Mouse (Mus musculus) intestine, postnatal 0 days (tissue): ENCODE results near the gene Satb2. TPM values are rescaled to one million over a fixed set of nuclear protein-coding genes. Genes with fewer than 3 reads are reported as not detected.

Source experiments
- ATAC-seq: fragments of 200-750 bp; cut with Nextera tagmentation; 2 replicates; pipeline ENCODE4 v1.8.0; 2017; ENCODE audit warnings: mild to moderate bottlenecking, moderate TSS enrichment, moderate library complexity
- H3K27ac ChIP-seq: fragments of 300-500 bp; sonication (generic); 2 replicates; pipeline ENCODE4 v1.5.1; 2014; ENCODE audit warnings: mild to moderate bottlenecking, low read depth, low read length, moderate library complexity
- H3K27me3 ChIP-seq: fragments of 300-500 bp; sonication (generic); replicated peaks from 2 replicates; pipeline ENCODE4 v1.6.1; 2014; ENCODE audit warnings: low read length, mixed read lengths; ENCODE audit not compliant: control insufficient read depth, insufficient read depth
- H3K36me3 ChIP-seq: fragments of 300-500 bp; sonication (generic); 2 replicates; pipeline ENCODE4 v1.6.1; 2014; ENCODE audit warnings: mild to moderate bottlenecking, moderate library complexity; ENCODE audit not compliant: control insufficient read depth, insufficient read depth
- H3K4me1 ChIP-seq: fragments of 300-500 bp; sonication (generic); replicated peaks from 2 replicates; pipeline ENCODE4 v1.6.1; 2014; ENCODE audit warnings: antibody characterized with exemption, low read length, mixed read lengths; ENCODE audit not compliant: control insufficient read depth, insufficient read depth
- H3K4me2 ChIP-seq: fragments of 300-500 bp; sonication (generic); replicated peaks from 2 replicates; pipeline ENCODE4 v1.6.1; 2014; ENCODE audit warnings: low read depth, mild to moderate bottlenecking, moderate library complexity
- H3K4me3 ChIP-seq: fragments of 300-500 bp; sonication (generic); 2 replicates; pipeline ENCODE4 v1.5.1; 2014; ENCODE audit warnings: low read depth, low read length
- H3K9ac ChIP-seq: fragments of 300-500 bp; sonication (generic); 2 replicates; pipeline ENCODE4 v1.6.1; 2014; ENCODE audit warnings: mild to moderate bottlenecking, low read depth, low read length
- H3K9me3 ChIP-seq: fragments of 300-500 bp; sonication (generic); 2 replicates; pipeline ENCODE4 v1.6.1; 2016; ENCODE audit warnings: mixed run types; ENCODE audit not compliant: control insufficient read depth
- CTCF ChIP-seq: sonication (generic); IDR thresholded peaks from 2 replicates; pipeline ENCODE4 v1.5.1; 2016; ENCODE audit warnings: low read depth, mild to moderate bottlenecking, control low read depth, antibody characterized with exemption, moderate library complexity
- WGBS: fragments of 180-500 bp; shearing (Covaris S2); extraction: QIAGEN DNeasy Blood & Tissue Kit; methylation state at CpG from one replicate; pipeline ENCODE4 v1.1.7; 2014; 5-methylcytosine and 5-hydroxymethylcytosine counted together
- polyA plus RNA-seq: library from polyadenylated mRNA; unstranded; fragments of >200 nt; fragmentation: Nextera tagmentation; extraction: Ambion mirVana; gene quantifications from 2 replicates; pipeline ENCODE4 v1.2.1, GENCODE M21; 2015

Gene Satb2
- polyA plus RNA-seq, 1 experiment from 2014 or later: 2.4 TPM

GRCm38 (mm10) chr1:56984483-56984810 lies 6.0 kb upstream of the Satb2 start:
- ATAC-seq: no peak
- Histone ChIP-seq H3K4me2 (no peak overlapping the region), H3K27me3 (peaks cover 53% of the 10 kb centered on the region), H3K9ac (no peak overlapping the region), H3K27ac (no peak overlapping the region), H3K9me3 (no peaks in the 10 kb centered on the region), H3K4me3 (no peak overlapping the region), H3K36me3 (no peaks in the 10 kb centered on the region), H3K4me1 (no peaks in the 10 kb centered on the region)
- TF ChIP-seq CTCF: no peak
- whole genome bisulfite sequencing: 27% methylated on average over 14 of the region's 14 CpGs

GRCm38 (mm10) chr1:56983771-56984482 lies 5.5 kb upstream of the Satb2 start:
- WGBS: 24% methylated on average over 25 of the region's 25 CpGs
- no peak for ATAC-seq
- no peak overlapping the region for H3K9ac ChIP-seq
- H3K36me3 ChIP-seq: no peaks in the 10 kb centered on the region
- no peak overlapping the region; the same call in 1 of the 2 replicates for H3K4me2 ChIP-seq
- no peaks in the 10 kb centered on the region for H3K9me3 ChIP-seq
- peaks cover 54% of the 10 kb centered on the region for H3K27me3 ChIP-seq
- no peaks in the 10 kb centered on the region for H3K4me1 ChIP-seq
- TF ChIP-seq CTCF: no peak
- no peak overlapping the region for H3K27ac ChIP-seq
- no peak overlapping the region for H3K4me3 ChIP-seq

GRCm38 (mm10) chr1:56983100-56983590 lies 4.7 kb upstream of the Satb2 start:
- H3K9ac ChIP-seq: no peak overlapping the region
- WGBS: 22% methylated on average over 8 of the region's 8 CpGs
- ATAC-seq: no peak
- no peaks in the 10 kb centered on the region for H3K9me3 ChIP-seq
- H3K4me3 ChIP-seq: no peak overlapping the region
- H3K27ac ChIP-seq: no peak overlapping the region
- TF ChIP-seq CTCF: no peak
- H3K27me3 ChIP-seq: peaks cover 57% of the 10 kb centered on the region
- no peaks in the 10 kb centered on the region for H3K4me1 ChIP-seq
- H3K4me2 ChIP-seq: no peak overlapping the region
- no peaks in the 10 kb centered on the region for H3K36me3 ChIP-seq

GRCm38 (mm10) chr1:56982631-56983030 lies 4.2 kb upstream of the Satb2 start:
- no peaks in the 10 kb centered on the region for H3K9me3 ChIP-seq
- H3K36me3 ChIP-seq: no peaks in the 10 kb centered on the region
- 32% methylated on average over 8 of the region's 8 CpGs for WGBS
- no peak overlapping the region for H3K9ac ChIP-seq
- TF ChIP-seq CTCF: no peak
- H3K27me3 ChIP-seq: peaks cover 62% of the 10 kb centered on the region
- no peak for ATAC-seq
- H3K27ac ChIP-seq: no peak overlapping the region
- H3K4me1 ChIP-seq: no peaks in the 10 kb centered on the region
- no peak overlapping the region for H3K4me3 ChIP-seq
- no peak overlapping the region for H3K4me2 ChIP-seq

GRCm38 (mm10) chr1:56981947-56982555 lies 3.6 kb upstream of the Satb2 start:
- no peak for ATAC-seq
- Histone ChIP-seq H3K27me3 (peaks cover 68% of the 10 kb centered on the region), H3K4me3 (no peak overlapping the region), H3K9me3 (no peaks in the 10 kb centered on the region), H3K36me3 (no peaks in the 10 kb centered on the region), H3K27ac (no peak overlapping the region), H3K4me1 (no peaks in the 10 kb centered on the region), H3K9ac (no peak overlapping the region), H3K4me2 (no peak overlapping the region)
- 30% methylated on average over 11 of the region's 11 CpGs for WGBS
- no peak for TF ChIP-seq CTCF

- Histone ChIP-seq H3K4me1 (no peaks in the 10 kb centered on the region), H3K9ac (no peak overlapping the region), H3K36me3 (no peaks in the 10 kb centered on the region), H3K9me3 (no peaks in the 10 kb centered on the region), H3K27ac (no peak overlapping the region), H3K27me3 (peaks cover 74% of the 10 kb centered on the region), H3K4me2 (no peak overlapping the region), H3K4me3 (no peak overlapping the region)
- ATAC-seq: no peak
- WGBS: 22% methylated on average over 1 of the region's 1 CpGs
- TF ChIP-seq CTCF: no peak
These were observed 3.1 kb upstream of the Satb2 start for GRCm38 (mm10) chr1:56981508-56981907.
